Mouse (Mus musculus): ENCODE data around the gene Plcxd2. TPM values are rescaled to one million over a fixed set of nuclear protein-coding genes. Genes with fewer than 3 reads are reported as not detected.

The Plcxd2 gene
- total RNA-seq (2021) = under 1 TPM; 0.33 to 0.43 TPM
- long read RNA-seq, experiment 1 = 0 reads
- long read RNA-seq, experiment 2 = 0 reads

DNA sequence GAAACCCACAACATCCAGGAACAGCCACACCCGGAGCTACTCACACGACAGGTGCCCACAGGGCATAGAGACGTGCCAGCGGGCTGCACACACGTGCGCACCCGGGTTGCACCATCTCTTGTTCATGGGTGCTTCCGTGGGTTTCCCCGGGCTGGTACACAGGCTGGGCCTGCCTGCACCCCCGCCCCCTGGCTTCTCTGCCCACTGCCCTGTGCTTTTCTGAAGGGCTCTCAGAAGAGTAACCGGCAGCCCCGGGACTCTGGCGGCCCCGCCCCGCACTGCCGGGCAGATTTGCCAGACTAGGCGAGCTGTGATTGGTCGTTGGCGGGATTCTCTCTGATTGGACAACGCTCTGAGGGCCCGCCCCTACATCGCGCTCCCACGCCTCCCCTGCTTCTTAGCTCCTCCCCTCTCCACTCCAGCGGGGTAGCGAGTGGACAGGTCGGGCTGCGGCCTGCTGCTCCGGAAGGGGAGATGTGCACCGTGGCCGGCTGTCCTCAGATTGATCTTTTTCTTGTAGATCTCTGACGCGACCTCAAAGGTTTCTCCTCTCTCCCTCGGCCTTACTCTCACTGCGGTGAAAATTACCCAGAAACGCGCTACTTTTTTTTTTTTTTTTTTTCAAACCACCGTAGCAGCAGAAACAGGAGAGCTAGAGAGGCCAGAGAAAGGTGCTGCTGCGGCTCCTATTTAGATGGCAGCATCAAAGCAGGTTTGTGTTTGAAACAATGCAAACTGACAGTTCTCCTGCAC, at the start of gene Plcxd2:
Gene Plcxd2, minus strand, starts transcription at position 66 of the 753 bp plus-strand sequence.
- intact Hi-C loops (cut with DNase I; ENCODE audit: low total_unique reads) = no loop called here
- DNase-seq = peak; percentile 94

DNA sequence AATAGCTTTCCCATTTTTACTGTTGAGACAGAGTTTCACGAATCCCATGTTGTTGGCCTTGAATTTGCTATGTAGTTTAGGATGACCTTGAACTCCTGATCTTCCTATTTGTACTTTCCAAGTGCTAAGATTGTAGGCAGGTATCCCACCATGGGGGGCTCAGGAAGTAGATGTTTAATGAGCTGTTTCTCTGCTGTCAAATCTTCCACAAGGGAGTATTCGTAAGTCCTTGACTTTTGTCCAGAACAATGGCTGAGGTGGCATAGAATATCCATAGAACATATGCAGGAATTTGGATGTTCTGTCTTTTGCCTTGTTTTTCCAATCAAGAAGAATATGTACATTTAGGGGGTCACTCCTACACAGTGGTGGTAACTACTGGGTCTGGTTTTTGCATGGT, 36.9 kb upstream of the Plcxd2 start:
- DNase-seq = no peak
- intact Hi-C loops (cut with DNase I; ENCODE audit: low total_unique reads) = no loop called here

GRCm38 (mm10) chr16:46036261-46036660, 26.2 kb upstream of the Plcxd2 start:
- intact Hi-C loops (cut with DNase I; ENCODE audit: low total_unique reads) = no loop called here
- DNase-seq = no peak

DNA sequence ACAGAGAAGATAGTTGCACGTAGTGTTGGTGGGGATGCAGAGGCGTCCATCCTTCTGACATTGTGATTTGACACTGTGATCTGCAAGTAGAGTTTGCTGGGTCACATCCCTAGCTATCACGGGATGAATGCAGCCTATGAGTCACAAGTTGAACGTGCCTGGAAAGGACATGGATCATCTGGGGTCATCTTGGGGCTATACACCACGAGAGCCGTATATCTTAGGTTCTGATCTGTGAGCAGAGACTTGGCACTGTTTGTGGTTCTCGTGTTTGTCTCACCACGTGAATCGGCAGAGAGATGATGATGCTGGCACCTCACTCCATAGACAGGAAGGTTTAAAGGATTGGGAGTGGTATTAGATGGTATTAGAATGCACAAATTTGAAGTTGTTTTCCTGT, 23.9 kb upstream of the Plcxd2 start:
- intact Hi-C loops (cut with DNase I; ENCODE audit: low total_unique reads) = no loop called here
- peak; percentile 7 for DNase-seq

DNA sequence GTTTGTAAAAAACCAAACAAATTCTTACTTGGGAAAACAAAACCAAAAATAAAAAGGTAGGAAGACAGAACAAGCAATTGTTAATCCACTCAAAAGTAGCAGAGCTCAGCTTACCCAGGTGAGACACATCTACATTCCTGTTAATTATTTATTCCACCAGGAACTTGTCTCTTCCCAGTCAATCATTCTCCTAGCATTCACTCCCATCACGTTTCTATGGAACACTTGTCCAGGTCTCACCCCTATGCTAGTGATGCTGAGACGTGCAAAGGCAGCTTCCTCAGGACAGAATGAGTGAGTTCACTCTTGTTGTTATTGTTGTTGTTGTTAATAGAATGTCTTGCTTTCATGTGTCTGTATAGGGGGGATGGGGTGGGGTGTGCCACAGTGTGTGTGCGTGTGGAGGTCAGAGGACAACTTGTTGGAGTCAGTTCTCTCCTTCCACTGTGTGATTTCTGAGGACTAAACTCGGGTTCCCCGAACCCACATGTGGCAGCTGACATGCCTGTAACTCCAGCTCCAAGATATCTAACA, 13.0 kb upstream of the Plcxd2 start:
- intact Hi-C loops (cut with DNase I; ENCODE audit: low total_unique reads) = no loop called here
- DNase-seq = no peak

DNA sequence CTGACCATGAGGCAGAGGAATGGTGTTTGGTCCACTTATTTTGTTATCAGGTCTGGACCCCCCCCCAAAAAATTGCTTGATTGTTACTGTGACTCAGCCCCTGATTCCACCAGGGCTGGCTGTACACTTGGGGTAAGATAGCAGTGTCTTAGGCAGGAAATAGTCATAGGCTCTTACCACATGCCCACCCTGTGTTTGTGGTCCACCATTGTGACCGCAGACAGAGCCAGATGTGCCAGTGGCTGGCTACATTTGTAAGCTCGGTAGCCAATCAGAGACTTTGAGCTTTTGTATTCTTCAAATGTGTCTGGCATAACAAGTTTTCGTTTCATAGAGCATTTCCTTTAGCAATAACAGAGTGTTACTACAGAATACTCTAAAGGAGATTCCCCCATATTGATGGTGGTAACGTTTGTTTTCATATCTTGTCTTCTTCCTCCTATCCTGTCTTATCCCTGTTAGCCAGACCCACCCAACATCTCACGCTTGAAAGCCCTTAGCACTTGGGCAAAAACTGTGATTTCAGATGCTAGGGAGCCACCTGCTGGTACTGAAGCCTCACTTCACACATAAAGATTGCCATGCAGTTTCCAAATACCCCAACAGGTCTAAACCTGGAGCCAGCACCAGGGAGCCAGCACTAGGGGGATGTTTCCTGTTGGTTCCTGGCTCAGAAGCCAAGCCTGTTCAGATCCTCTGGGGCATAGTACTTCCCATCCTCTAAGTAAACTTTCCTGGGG, 12.3 kb upstream of the Plcxd2 start:
- peak; percentile 35 for DNase-seq
- intact Hi-C loops (cut with DNase I; ENCODE audit: low total_unique reads) = no loop called here

DNA sequence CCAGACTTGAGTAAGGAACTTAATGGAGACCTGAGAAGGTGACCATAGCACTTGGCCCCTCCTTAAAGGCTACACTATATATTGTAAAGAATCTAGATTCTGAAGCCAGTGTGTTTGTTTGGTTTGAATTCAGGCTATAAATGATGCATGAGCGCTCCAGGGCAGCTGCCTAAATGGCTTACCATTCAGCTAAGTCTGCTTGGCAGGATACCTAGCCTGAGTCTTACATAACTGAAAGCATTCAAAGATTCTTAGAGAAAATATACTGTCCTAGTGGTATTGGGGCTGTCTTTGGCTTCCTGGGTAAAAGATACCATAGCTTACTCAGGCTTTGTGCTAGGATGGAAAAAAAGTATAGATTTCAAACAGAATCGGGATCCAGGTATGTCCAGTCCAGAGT, 11.3 kb upstream of the Plcxd2 start:
- no peak for DNase-seq
- intact Hi-C loops (cut with DNase I; ENCODE audit: low total_unique reads) = no loop called here

GRCm38 (mm10) chr16:46020396-46020795, 10.4 kb upstream of the Plcxd2 start:
- no peak for DNase-seq
- intact Hi-C loops (cut with DNase I; ENCODE audit: low total_unique reads) = no loop called here

DNA sequence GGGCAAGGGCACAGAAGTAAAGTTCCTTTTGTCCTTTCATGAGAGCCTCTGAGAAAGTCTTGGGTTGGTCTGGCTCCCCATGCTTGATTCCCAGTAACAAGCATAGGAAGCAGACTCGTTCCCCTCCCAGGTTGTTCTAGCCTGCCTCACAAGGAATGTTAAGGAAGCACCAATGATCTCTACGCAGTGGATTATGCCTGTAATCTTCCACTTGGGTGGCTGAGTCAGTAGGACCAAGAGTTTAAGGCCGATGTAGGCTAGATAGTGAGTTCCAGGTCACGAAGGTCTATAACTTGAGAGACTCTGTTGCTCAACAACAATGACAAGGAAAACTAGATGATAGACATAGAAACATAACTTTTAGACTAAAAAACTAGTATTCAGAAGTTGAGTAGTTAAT, 9.8 kb upstream of the Plcxd2 start:
- no peak for DNase-seq
- intact Hi-C loops (cut with DNase I; ENCODE audit: low total_unique reads) = no loop called here

- intact Hi-C loops (cut with DNase I; ENCODE audit: low total_unique reads) = no loop called here
These were observed 9.3 kb upstream of the Plcxd2 start for GRCm38 (mm10) chr16:46019359-46019758.

DNA sequence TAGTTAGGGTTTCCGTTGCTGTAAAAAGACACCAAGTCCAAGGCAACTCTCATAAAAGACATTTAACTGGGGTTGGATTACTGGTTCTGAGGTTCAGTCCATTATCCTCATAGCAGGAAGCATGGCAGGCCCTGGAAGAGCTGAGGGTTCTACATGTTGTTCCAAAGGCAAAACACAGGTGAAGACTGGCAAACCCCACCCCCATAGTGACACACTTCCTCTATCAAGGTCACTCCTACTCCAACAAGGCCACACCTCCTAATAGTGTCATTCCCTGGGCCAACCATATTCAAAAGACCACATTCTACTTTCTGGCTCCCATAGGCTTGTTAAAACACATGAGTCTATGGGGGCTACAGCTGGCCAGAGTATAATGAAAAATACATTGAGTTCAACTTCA, 1.7 kb upstream of the Plcxd2 start:
- intact Hi-C loops (cut with DNase I; ENCODE audit: low total_unique reads) = no loop called here
- no peak for DNase-seq

More at GRCm38 (mm10) chr16:46019359-46019758, 9.3 kb upstream of the Plcxd2 start:
- no peak for DNase-seq

- no peak for DNase-seq
- intact Hi-C loops (cut with DNase I; ENCODE audit: low total_unique reads) = no loop called here
These were observed 845 bp upstream of the Plcxd2 start for GRCm38 (mm10) chr16:46010906-46011220.

DNA sequence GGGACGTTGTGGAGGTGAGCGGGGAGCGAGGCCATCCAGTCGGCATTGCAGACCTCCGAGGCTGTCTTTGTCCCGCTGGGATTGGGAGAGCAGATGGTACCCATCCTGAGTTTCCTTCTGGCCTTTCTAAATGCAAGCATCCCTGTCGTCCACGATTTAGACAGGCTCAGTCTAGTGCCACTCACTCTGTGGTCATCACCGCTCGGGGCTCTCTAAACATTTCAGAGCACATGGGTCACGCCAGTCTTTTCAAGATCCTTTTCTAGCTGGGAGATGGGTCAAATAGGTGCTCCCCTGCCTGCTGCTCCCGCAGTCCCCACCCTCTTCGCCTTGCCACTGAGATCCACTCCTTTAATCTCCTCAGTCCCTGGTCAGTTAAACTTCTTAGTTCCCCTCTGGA, 301 bp downstream of the Plcxd2 start:
- intact Hi-C loops (cut with DNase I; ENCODE audit: low total_unique reads) = no loop called here
- no peak for DNase-seq

DNA sequence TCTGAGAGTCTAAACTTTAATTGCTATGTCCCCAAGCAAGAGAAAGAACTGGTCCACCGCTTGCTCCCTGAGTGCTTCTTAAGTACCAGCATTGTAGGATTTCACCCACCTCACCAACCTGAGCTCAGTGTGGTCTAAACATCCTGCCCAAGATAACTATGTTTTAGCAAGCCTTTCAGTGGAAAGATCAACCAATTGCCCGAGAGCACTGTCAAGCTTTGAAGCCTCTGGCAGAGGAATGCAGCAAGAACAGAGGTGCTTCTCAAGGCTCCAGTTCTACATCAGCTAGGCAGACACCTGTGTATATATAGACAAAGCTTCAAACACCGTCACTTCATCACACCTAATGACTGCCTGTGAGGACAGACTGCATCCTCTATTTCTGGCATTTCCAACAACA, 1.3 kb downstream of the Plcxd2 start:
- intact Hi-C loops (cut with DNase I; ENCODE audit: low total_unique reads) = no loop called here
- DNase-seq = no peak

GRCm38 (mm10) chr16:46008036-46008605, 1.9 kb downstream of the Plcxd2 start:
- intact Hi-C loops (cut with DNase I; ENCODE audit: low total_unique reads) = no loop called here
- no peak for DNase-seq

DNA sequence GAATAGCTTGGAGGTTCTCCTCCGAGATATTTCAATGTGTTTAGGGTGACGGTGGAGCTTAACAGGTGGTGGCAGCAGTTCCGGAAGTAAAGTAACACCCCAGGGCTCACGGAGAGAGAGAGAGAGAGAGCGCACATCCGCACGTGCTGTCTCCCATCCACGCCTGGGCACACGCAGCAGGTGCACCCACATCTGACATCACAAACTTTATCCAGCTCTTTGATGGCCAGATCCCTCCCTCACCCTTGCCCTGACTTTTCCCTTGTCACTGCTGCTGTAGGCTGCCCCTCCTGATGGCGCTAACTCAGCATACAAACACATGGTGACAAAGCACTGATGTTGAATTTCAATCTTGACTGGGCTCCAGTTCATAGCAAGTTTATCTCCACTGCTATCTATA, 3.8 kb downstream of the Plcxd2 start:
- intact Hi-C loops (cut with DNase I; ENCODE audit: low total_unique reads) = no loop called here
- DNase-seq = no peak

DNA sequence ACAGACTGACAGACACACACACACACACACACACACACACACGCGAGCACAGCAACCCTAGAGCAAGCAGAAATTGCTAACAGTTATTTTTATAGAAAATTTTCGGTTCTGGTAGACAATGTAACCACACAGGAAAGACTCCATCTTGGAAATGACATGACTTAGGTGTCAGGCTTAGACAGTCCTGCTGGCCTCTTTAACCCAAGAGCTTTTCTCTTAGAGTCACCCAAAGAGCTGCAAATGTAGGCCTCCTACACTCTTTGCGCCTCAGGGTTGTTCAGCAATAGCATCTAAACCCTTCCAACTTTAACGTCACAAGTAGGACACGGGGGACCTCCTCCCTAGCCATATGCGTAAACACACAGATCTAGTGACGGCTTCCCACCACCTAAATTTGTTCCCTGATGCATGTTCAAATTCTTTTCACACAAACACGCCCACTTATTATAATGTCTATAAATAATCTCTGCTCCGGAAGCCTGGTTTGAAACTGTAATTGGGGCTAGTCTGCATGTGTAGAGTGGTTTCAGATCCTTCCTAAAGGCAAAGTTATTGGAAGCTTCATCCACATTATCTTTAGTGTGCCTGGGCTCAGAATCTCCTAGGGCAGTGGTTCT, 8.4 kb downstream of the Plcxd2 start:
- intact Hi-C loops (cut with DNase I; ENCODE audit: low total_unique reads) = no loop called here
- no peak for DNase-seq

GRCm38 (mm10) chr16:46000976-46001375, 9.0 kb downstream of the Plcxd2 start:
- DNase-seq = no peak
- intact Hi-C loops (cut with DNase I; ENCODE audit: low total_unique reads) = no loop called here

DNA sequence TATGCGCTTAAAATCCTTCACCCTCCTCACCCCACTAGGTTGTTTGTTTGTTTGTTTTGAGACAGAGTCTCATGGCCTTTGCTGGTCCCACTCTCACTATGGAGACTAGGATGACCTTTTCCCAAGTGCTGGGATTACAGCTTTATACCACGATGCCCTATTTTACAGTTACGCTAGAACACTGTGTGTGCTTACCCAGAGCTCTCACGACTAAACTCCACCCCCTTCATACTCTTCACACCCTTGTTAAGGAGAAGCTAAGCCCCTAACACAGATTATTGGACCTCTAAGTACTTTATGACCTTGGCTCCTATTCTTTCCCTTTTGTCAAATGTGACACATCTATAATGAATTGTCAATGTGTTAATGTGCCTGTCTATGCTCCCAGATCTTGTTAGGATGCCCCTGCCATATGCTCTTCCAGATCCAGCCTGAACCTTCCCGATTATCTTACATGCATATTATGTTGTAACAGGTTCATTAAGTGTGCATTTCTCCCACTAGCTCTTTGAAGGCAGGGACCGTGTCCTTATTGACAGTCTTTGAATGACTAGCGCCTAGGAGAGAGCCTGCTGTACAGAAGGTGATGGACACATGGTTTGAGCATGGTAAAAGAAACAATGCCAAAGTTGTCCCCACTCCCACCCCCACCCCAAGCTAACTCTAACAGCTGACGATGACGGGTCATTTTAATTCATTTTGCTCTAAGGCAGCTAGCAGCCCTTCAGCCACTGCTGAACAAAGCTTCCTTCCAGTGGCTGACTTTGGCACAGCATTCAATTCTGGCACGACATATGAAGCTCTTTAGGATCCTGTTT, 10.4 kb downstream of the Plcxd2 start:
- DNase-seq = no peak
- intact Hi-C loops (cut with DNase I; ENCODE audit: low total_unique reads) = no loop called here
